Mouse (Mus musculus) heart, embryonic 14.5 days (tissue): ENCODE results near the gene Abhd10. TPM values are rescaled to one million over a fixed set of nuclear protein-coding genes. Genes with fewer than 3 reads are reported as not detected.
A peak's percentile ranks its signal among the peaks of the same experiment; 100 is the strongest.

Experiments used
- ATAC-seq: fragments of 200-750 bp; cut with Nextera tagmentation; 2 replicates; pipeline ENCODE4 v1.8.0; 2017; ENCODE audit warnings: low read depth, moderate TSS enrichment; ENCODE audit not compliant: insufficient number of reproducible peaks, insufficient read depth, low FRiP score
- H3K27ac ChIP-seq, 2 experiments: fragments of 200-500 bp in 1 of 2; fragments of 300-500 bp in 1 of 2; sonication (generic) in 1 of 2; replicated peaks in 1 of 2; 2 replicates each; pipeline ENCODE4 v1.5.1; 2012 to 2014; ENCODE audit warnings: low read depth in 2 of 2, low read length in 2 of 2, control low read depth in 1 of 2, mild to moderate bottlenecking in 1 of 2, mixed read lengths in 1 of 2; ENCODE audit not compliant: control insufficient read depth in 1 of 2, insufficient read depth in 1 of 2
- H3K27me3 ChIP-seq: fragments of 300-500 bp; sonication (generic); 2 replicates; pipeline ENCODE4 v1.6.1; 2014; ENCODE audit warnings: mild to moderate bottlenecking, low read length, control low read depth; ENCODE audit not compliant: control insufficient read depth, insufficient read depth
- H3K36me3 ChIP-seq: fragments of 300-500 bp; sonication (generic); 2 replicates; pipeline ENCODE4 v1.6.1; 2014; ENCODE audit warnings: mild to moderate bottlenecking, control low read depth, low read length, mixed read lengths; ENCODE audit not compliant: control insufficient read depth, insufficient read depth
- H3K4me1 ChIP-seq, 2 experiments: fragments of 200-500 bp in 1 of 2; fragments of 300-500 bp in 1 of 2; sonication (generic) in 1 of 2; 2 replicates each; pipeline ENCODE4 v1.6.1; 2012 to 2014; ENCODE audit warnings: low read length in 2 of 2, control low read depth in 1 of 2, mixed read lengths in 1 of 2; ENCODE audit not compliant: control insufficient read depth in 2 of 2, insufficient read depth in 2 of 2
- H3K4me2 ChIP-seq: fragments of 300-500 bp; sonication (generic); 2 replicates; pipeline ENCODE4 v1.6.1; 2014; ENCODE audit warnings: mild to moderate bottlenecking, low read length
- H3K4me3 ChIP-seq, 2 experiments: fragments of 200-500 bp in 1 of 2; fragments of 300-500 bp in 1 of 2; sonication (generic) in 1 of 2; 2 replicates each; pipeline ENCODE4 v1.5.1; 2012 to 2014; ENCODE audit warnings: low read length in 2 of 2, mild to moderate bottlenecking in 2 of 2, control low read depth in 1 of 2, low read depth in 1 of 2, moderate library complexity in 1 of 2; ENCODE audit not compliant: control insufficient read depth in 1 of 2, insufficient read depth in 1 of 2
- H3K9ac ChIP-seq: fragments of 300-500 bp; sonication (generic); 2 replicates; pipeline ENCODE4 v1.6.1; 2014; ENCODE audit warnings: mild to moderate bottlenecking, low read length
- H3K9me3 ChIP-seq: fragments of 300-500 bp; sonication (generic); 2 replicates; pipeline ENCODE4 v1.6.1; 2016; ENCODE audit warnings: low read length, control low read depth; ENCODE audit not compliant: control insufficient read depth
- WGBS: fragments of 180-500 bp; shearing (Covaris S2); extraction: QIAGEN DNeasy Blood & Tissue Kit; methylation state at CpG from one replicate; pipeline ENCODE4 v1.1.7; 2014; 5-methylcytosine and 5-hydroxymethylcytosine counted together
- polyA plus RNA-seq: library from polyadenylated mRNA; unstranded; fragments of >200 nt; fragmentation: Nextera tagmentation; extraction: Ambion mirVana; gene quantifications from 2 replicates; pipeline ENCODE4 v1.2.1, GENCODE M21; 2014

Abhd10 gene
- polyA plus RNA-seq, 1 experiment from 2014 or later = 29.1 TPM

GRCm38 (mm10) chr16:45724742-45725102 is 18.0 kb downstream of the Abhd10 start:
- peaks cover 4 to 9% of the 10 kb centered on the region in 2 experiments; a peak in 2 of 4 replicates for H3K4me1 ChIP-seq
- peak overlapping the region; percentile 71 for H3K9ac ChIP-seq
- no peaks in the 10 kb centered on the region for H3K27me3 ChIP-seq
- WGBS = 2% methylated on average over 10 of the region's 10 CpGs
- H3K4me2 ChIP-seq = peak overlapping the region; percentile 95
- ATAC-seq = no peak
- H3K9me3 ChIP-seq = no peaks in the 10 kb centered on the region
- peaks cover 14% of the 10 kb centered on the region for H3K36me3 ChIP-seq
- H3K4me3 ChIP-seq = peak overlapping the region; percentile 54 to 69
- H3K27ac ChIP-seq = no peak overlapping the region

GRCm38 (mm10) chr16:45724061-45724741 is 18.6 kb downstream of the Abhd10 start, which contains the start of gene Tagln3:
TSS of gene Tagln3 (minus strand) at chr16:45724608.
- Histone ChIP-seq H3K4me1 (peaks cover 4 to 9% of the 10 kb centered on the region in 2 experiments; a peak in 2 of 4 replicates), H3K4me3 (peak within 1 kb of the TSS; percentile 54 to 69), H3K36me3 (peaks cover 10% of the 10 kb centered on the region), H3K9ac (peak within 1 kb of the TSS; percentile 71), H3K27ac (no peak within 1 kb of the TSS), H3K4me2 (peak within 1 kb of the TSS; percentile 95), H3K9me3 (no peaks in the 10 kb centered on the region), H3K27me3 (no peaks in the 10 kb centered on the region)
- ATAC-seq = no peak
- WGBS = 2% methylated on average over 30 of the region's 30 CpGs

DNA sequence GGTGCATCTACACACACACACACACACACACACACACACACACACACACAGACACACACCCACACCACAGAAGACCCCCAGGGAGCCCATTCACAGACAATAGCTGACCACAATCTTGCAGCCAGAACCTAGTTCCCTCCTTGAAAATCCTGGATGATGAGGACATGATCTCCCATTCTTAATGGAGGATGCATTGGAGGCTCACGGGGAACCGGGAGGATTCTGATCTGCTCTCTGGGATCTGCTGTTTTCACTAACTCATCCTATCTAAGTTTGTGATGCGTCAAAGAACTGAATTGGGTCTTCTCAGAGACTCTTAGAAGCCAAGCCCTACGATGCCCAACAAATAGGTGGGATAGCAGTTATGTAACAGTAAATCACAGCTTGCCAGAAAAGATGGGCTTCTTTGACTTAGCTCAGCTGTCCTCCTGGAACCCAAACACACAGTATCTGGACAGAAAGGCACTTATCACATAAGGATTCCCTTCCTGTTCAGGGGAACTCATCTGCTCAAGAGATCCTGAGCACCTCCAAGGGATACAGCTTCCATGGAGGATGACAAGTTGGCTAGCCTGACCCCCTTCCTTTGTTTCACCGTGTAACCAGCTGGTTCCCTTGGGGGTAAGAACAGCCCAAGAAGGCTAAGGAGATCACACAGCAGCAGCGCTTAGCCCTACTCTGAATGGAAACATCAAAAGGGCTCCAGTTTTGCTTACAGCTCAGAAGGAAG is 19.4 kb downstream of the Abhd10 start:
- ATAC-seq = no peak
- Histone ChIP-seq H3K9me3 (no peaks in the 10 kb centered on the region), H3K4me3 (peak overlapping the region; percentile 54 to 69; a peak in 3 of 4 replicates), H3K4me1 (peaks cover 4 to 9% of the 10 kb centered on the region in 2 experiments; a peak in 2 of 4 replicates), H3K27ac (no peak overlapping the region), H3K27me3 (no peaks in the 10 kb centered on the region), H3K4me2 (peak overlapping the region; percentile 95), H3K36me3 (peaks cover 4% of the 10 kb centered on the region; the same call in 1 of the 2 replicates), H3K9ac (peak overlapping the region; percentile 71; the same call in 1 of the 2 replicates)
- whole genome bisulfite sequencing = 67% methylated on average over 6 of the region's 6 CpGs

- no peak overlapping the region for H3K9ac ChIP-seq
- H3K4me1 ChIP-seq = peaks cover 4 to 9% of the 10 kb centered on the region in 2 experiments; a peak in 2 of 4 replicates
- H3K27ac ChIP-seq = no peak overlapping the region
- H3K4me2 ChIP-seq = no peak overlapping the region
- no peak overlapping the region for H3K4me3 ChIP-seq
- H3K9me3 ChIP-seq = no peaks in the 10 kb centered on the region
- 72% methylated on average over 3 of the region's 3 CpGs for WGBS
- H3K36me3 ChIP-seq = no peaks in the 10 kb centered on the region
- ATAC-seq = no peak
- no peaks in the 10 kb centered on the region for H3K27me3 ChIP-seq
Observed at GRCm38 (mm10) chr16:45722460-45722951, 20.2 kb downstream of the Abhd10 start.

GRCm38 (mm10) chr16:45720022-45720630 is 22.6 kb downstream of the Abhd10 start:
- WGBS = 81% methylated on average over 10 of the region's 10 CpGs
- Histone ChIP-seq H3K36me3 (no peaks in the 10 kb centered on the region), H3K4me2 (no peak overlapping the region), H3K4me1 (peaks cover 4 to 9% of the 10 kb centered on the region in 2 experiments; a peak in 2 of 4 replicates), H3K27ac (no peak overlapping the region), H3K9ac (no peak overlapping the region), H3K27me3 (no peaks in the 10 kb centered on the region), H3K4me3 (no peak overlapping the region), H3K9me3 (peaks cover 5% of the 10 kb centered on the region; the same call in 1 of the 2 replicates)
- ATAC-seq = no peak

DNA sequence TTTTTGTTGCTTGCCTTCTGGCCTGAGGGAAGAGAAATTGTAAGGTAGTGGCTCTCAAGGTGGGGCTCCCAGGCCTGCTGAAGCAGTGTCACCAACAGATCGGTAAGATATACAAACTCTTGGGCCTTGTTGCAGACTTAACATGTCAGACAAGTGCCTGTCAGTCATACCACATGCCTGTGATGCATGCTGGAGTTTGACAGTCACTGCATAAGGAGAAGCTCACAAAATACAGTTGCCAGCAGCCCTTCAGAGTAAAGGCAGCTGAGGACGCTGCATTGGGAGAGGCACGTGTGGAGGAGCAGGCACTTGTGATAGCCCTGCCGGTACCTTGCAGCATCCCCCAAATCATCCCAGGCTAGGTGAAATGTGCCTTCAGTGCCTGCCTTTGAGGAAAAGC is 24.5 kb downstream of the Abhd10 start:
- 80% methylated on average over 4 of the region's 4 CpGs for WGBS
- no peak overlapping the region for H3K4me2 ChIP-seq
- H3K27ac ChIP-seq = no peak overlapping the region
- ATAC-seq = no peak
- no peak overlapping the region for H3K4me3 ChIP-seq
- no peaks in the 10 kb centered on the region for H3K36me3 ChIP-seq
- H3K4me1 ChIP-seq = no peaks in the 10 kb centered on the region
- no peak overlapping the region for H3K9ac ChIP-seq
- no peaks in the 10 kb centered on the region for H3K27me3 ChIP-seq
- H3K9me3 ChIP-seq = peaks cover 5% of the 10 kb centered on the region; the same call in 1 of the 2 replicates

DNA sequence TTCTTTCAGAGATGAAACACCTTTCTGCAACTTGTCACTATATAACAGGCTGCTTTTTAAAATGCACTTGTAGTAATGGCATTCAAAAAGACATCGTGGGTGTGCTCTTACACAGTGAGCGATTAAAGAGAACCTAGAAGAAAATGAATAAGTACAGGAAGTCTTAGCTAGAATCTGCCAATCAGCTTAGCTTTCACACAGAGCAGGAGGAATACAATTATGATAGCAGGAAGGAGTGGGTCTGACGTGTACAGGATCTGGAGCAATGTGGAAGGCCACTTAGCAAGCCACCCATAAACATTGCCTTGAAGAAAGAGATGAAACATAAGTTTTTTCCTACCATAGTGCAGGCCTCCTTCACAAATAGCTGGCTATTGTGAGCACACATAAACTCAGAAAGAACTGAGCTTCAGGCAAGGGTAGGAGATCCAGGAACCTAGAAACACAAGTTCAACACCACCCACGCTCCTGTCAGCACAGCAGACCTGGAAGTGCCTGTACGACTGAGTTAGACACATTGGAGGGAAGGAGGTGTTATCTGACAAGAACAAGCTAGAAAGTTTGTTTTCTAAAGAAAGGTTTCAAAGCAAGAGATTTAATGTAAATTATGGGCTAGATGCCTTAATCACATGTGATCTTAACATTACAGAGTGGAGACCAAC is 28.1 kb downstream of the Abhd10 start:
- no peak overlapping the region for H3K27ac ChIP-seq
- no peaks in the 10 kb centered on the region for H3K36me3 ChIP-seq
- no peaks in the 10 kb centered on the region for H3K4me1 ChIP-seq
- ATAC-seq = no peak
- H3K9ac ChIP-seq = no peak overlapping the region
- no peaks in the 10 kb centered on the region for H3K27me3 ChIP-seq
- 72% methylated on average over 5 of the region's 5 CpGs for WGBS
- no peak overlapping the region for H3K4me3 ChIP-seq
- H3K9me3 ChIP-seq = peaks cover 5% of the 10 kb centered on the region; the same call in 1 of the 2 replicates
- no peak overlapping the region for H3K4me2 ChIP-seq
